Mouse (Mus musculus): ENCODE data around the gene Rbbp5. TPM values are rescaled to one million over a fixed set of nuclear protein-coding genes. Genes with fewer than 3 reads are reported as not detected.

Gene Rbbp5
- polyA plus RNA-seq (2015; fragmentation: Nextera tagmentation; extraction: Ambion mirVana): 23.2 and 30.2 TPM in 2 replicates

DNA sequence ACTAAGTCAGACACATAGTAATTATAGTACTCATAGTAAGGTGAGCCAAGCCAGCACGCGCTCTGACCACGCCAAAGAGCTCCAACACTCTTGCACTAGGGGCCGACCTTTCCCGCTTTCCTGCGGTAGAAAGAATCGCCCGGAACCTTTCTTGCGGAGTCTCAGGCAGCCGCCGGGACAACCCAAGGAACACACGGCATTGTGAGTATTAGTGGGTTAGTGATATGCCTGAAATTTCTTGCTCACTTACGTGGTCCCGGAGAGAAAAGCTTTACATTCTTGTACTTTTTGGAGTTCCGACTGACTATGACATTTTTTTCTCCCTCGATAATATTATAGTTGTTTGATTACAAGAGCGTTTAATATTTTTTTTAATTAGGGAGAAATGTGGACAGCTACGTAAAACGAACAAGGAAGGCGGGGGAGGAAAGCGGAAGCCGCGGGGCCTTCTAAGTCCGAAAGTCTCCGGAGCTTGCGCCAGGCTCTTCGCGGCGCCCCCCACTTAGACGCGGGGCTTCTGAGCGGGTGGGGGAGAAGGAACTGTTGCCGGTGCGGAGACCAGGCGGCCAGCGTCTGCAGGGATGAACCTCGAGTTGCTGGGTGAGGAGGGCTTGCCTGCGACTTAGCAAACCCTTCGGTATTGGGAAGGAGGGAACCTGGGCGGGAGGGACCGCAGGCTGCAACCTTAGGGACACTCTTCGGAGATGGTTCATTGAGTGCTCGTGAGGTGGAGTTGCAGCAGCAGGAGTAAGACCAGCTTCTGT, at the start of gene Rbbp5:
Gene Rbbp5, plus strand, starts transcription at position 438 of the 764 bp plus-strand sequence.
- under 1% methylated on average over 43 of the region's 43 CpGs for WGBS (ENCODE audit: insufficient replicate concordance)
- H3K4me1 ChIP-seq (replicated peaks): peaks cover 39% of the 10 kb centered on the region
- DNase-seq: peak; percentile 76
- H3K4me2 ChIP-seq: peak within 1 kb of the TSS; percentile 82
- ATAC-seq (ENCODE audit: low read depth): peak; percentile 90
- no peaks in the 10 kb centered on the region for H3K9me3 ChIP-seq (replicated peaks)
- no peaks in the 10 kb centered on the region for H3K27me3 ChIP-seq
- no peaks in the 10 kb centered on the region for H3K36me3 ChIP-seq
- H3K9ac ChIP-seq: peak within 1 kb of the TSS; percentile 79
- H3K4me3 ChIP-seq (replicated peaks): peak within 1 kb of the TSS; percentile 71
- H3K27ac ChIP-seq: peak within 1 kb of the TSS; percentile 73

- H3K9ac ChIP-seq: no peak overlapping the region
- H3K9me3 ChIP-seq (replicated peaks): no peaks in the 10 kb centered on the region
- ATAC-seq (ENCODE audit: low read depth) (no peak), DNase-seq (no peak)
- H3K36me3 ChIP-seq: peaks cover 8% of the 10 kb centered on the region
- WGBS (ENCODE audit: insufficient replicate concordance): 82% methylated on average over 3 of the region's 3 CpGs
- H3K4me3 ChIP-seq (replicated peaks): no peak overlapping the region
- H3K27me3 ChIP-seq: no peaks in the 10 kb centered on the region
- no peak overlapping the region for H3K27ac ChIP-seq
- H3K4me1 ChIP-seq (replicated peaks): 0 out of 2 replicates have a peak, but pooled peaks cover 4% of the 10 kb centered on the region
- no peak overlapping the region for H3K4me2 ChIP-seq
Measured at GRCm38 (mm10) chr1:132430818-132431217, 46.3 kb upstream of the Rbbp5 start.

DNA sequence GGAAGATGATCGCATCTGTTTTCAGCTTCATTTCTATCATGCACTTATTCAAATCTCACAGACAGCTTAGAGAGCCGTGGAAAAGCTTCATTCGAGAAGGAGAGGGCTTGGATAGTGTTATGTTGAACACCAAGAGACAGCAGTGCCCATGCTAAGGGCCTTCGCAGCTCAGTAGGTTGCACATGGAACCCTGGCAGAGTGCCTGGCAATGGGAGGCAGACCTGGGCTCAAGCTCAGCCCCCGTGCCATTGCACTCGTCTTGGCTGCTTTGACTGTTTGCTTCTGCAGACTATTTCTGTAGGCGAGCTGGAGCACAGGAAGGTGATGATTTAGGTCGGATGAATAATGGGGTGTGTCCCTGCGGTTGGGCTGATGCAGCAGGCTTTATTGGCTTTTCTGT, 45.4 kb upstream of the Rbbp5 start:
- DNase-seq: no peak

DNA sequence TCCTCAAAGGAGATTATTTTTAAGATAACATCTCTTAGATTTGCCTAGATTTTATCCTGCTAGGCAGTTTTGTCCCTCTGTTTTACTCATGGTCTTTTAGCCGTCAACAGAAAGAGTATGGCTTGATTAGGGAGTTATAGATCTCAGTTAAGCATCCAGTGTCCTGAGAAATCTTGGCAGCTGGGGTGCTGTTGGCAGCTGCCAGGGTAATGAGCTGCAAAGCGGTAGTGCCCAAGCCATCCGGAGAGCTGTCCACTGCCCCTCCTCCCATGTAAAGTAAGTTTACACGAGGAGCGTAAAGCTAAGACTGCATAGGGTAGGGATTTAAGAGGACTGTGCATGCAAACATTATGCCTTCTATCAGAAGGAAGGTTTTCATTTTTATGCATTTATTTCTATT, 43.8 kb upstream of the Rbbp5 start:
- H3K9ac ChIP-seq: no peak overlapping the region
- H3K4me2 ChIP-seq: no peak overlapping the region
- 84% methylated on average over 5 of the region's 5 CpGs for whole genome bisulfite sequencing (ENCODE audit: insufficient replicate concordance)
- no peak for DNase-seq
- ATAC-seq (ENCODE audit: low read depth): no peak
- no peaks in the 10 kb centered on the region for H3K9me3 ChIP-seq (replicated peaks)
- H3K4me3 ChIP-seq (replicated peaks): no peak overlapping the region
- H3K27me3 ChIP-seq: no peaks in the 10 kb centered on the region
- H3K4me1 ChIP-seq (replicated peaks): 0 out of 2 replicates have a peak, but pooled peaks cover 4% of the 10 kb centered on the region
- H3K27ac ChIP-seq: no peak overlapping the region
- H3K36me3 ChIP-seq: peaks cover 9% of the 10 kb centered on the region

More for the DNA sequence above, 45.4 kb upstream of the Rbbp5 start:
- Histone ChIP-seq H3K27ac (no peak overlapping the region), H3K27me3 (no peaks in the 10 kb centered on the region), H3K4me2 (no peak overlapping the region), H3K9me3 (replicated peaks) (no peaks in the 10 kb centered on the region), H3K4me1 (replicated peaks) (0 out of 2 replicates have a peak, but pooled peaks cover 4% of the 10 kb centered on the region), H3K9ac (no peak overlapping the region), H3K4me3 (replicated peaks) (no peak overlapping the region), H3K36me3 (peaks cover 9% of the 10 kb centered on the region)
- no peak for ATAC-seq (ENCODE audit: low read depth)
- 71% methylated on average over 9 of the region's 9 CpGs for WGBS (ENCODE audit: insufficient replicate concordance)

- peaks cover 9% of the 10 kb centered on the region for H3K36me3 ChIP-seq
- DNase-seq: no peak
- no peak overlapping the region for H3K9ac ChIP-seq
- no peak overlapping the region for H3K4me3 ChIP-seq (replicated peaks)
- H3K4me2 ChIP-seq: no peak overlapping the region
- H3K27me3 ChIP-seq: no peaks in the 10 kb centered on the region
- no peak for ATAC-seq (ENCODE audit: low read depth)
- no peak overlapping the region for H3K27ac ChIP-seq
- no peaks in the 10 kb centered on the region for H3K9me3 ChIP-seq (replicated peaks)
- WGBS (ENCODE audit: insufficient replicate concordance): 91% methylated on average over 12 of the region's 12 CpGs
- 0 out of 2 replicates have a peak, but pooled peaks cover 4% of the 10 kb centered on the region for H3K4me1 ChIP-seq (replicated peaks)
Measured at GRCm38 (mm10) chr1:132434032-132434431, 43.1 kb upstream of the Rbbp5 start.

- no peak overlapping the region for H3K27ac ChIP-seq
- DNase-seq: no peak
- H3K9me3 ChIP-seq (replicated peaks): no peaks in the 10 kb centered on the region
- 0 out of 2 replicates have a peak, but pooled peaks cover 4% of the 10 kb centered on the region for H3K4me1 ChIP-seq (replicated peaks)
- ATAC-seq (ENCODE audit: low read depth): no peak
- WGBS (ENCODE audit: insufficient replicate concordance): 65% methylated on average over 4 of the region's 4 CpGs
- H3K27me3 ChIP-seq: no peaks in the 10 kb centered on the region
- H3K4me2 ChIP-seq: no peak overlapping the region
- H3K4me3 ChIP-seq (replicated peaks): no peak overlapping the region
- no peak overlapping the region for H3K9ac ChIP-seq
- peaks cover 27% of the 10 kb centered on the region for H3K36me3 ChIP-seq
Measured at GRCm38 (mm10) chr1:132436320-132436958, 40.7 kb upstream of the Rbbp5 start.

DNA sequence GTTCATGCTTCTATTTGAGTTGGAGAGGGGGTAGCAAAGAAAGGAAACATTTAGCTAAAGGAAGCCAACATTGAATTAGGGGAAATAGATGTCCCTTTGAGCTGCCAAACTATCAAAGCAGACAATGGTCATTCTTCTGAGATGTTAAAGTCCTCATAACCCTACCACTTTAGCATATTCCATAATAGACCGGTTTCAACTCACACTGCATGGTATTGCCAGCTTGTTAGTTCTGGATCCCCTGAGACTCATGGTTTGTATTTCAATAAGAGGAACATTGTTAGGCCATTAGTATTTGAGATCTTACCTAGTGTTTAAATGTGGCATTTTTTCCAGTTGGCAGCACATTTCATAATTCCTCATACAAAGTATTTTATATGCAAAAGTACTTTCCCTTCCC, 40.2 kb upstream of the Rbbp5 start:
- 63% methylated on average over 1 of the region's 1 CpGs for WGBS (ENCODE audit: insufficient replicate concordance)
- Histone ChIP-seq H3K27ac (no peak overlapping the region), H3K9me3 (replicated peaks) (no peaks in the 10 kb centered on the region), H3K9ac (no peak overlapping the region), H3K4me1 (replicated peaks) (no peaks in the 10 kb centered on the region), H3K4me2 (no peak overlapping the region), H3K27me3 (no peaks in the 10 kb centered on the region), H3K4me3 (replicated peaks) (no peak overlapping the region), H3K36me3 (peaks cover 32% of the 10 kb centered on the region)
- DNase-seq (no peak), ATAC-seq (ENCODE audit: low read depth) (no peak)

DNA sequence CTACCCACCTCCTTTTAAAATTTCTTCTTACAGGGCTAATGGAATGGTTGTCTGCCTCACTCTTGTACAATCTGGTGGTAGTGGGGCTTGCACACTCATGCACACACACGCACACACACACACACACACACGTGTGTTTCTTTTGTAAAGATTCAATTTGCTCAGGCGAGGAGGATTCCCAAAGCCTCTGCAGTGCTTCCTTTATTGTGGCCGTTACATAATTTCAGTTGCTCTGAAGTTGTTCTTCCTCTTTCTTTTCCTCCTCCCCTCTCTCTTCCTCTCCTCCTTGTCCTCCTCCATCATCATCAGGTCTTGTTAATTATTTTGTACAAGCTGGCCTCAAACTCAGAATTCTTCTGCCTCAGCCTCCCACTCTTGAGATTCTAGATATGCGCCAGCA, 39.8 kb upstream of the Rbbp5 start:
- Histone ChIP-seq H3K27ac (no peak overlapping the region), H3K4me3 (replicated peaks) (no peak overlapping the region), H3K9me3 (replicated peaks) (no peaks in the 10 kb centered on the region), H3K4me1 (replicated peaks) (no peaks in the 10 kb centered on the region), H3K36me3 (peaks cover 36% of the 10 kb centered on the region), H3K27me3 (no peaks in the 10 kb centered on the region), H3K4me2 (no peak overlapping the region), H3K9ac (no peak overlapping the region)
- DNase-seq: no peak
- 49% methylated on average over 5 of the region's 5 CpGs for WGBS (ENCODE audit: insufficient replicate concordance)
- ATAC-seq (ENCODE audit: low read depth): no peak

DNA sequence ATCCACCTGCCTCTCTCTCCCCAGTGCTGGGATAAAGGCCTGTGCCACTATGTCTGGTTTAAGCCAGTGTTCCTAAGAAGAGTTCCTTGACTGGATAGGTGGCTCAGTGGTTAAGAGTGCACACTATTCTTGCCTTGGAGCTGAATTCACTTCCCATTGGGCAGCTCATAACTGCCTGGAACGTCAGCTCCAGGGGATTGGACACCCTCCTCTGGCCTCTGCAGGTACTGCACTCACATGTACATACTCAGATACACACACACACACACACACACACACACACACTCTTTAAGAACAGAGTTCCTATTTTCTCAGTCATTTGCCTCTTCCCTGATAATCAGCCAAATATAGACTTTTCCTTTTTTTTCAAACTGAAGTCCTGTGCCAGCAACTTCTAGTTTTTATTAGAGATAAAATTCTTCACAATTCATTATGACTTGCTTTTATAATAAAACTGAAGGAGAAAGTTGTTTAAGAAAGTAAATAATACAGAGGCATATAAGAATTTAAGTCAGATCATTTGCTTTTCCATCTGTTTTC, 36.2 kb upstream of the Rbbp5 start:
- Histone ChIP-seq H3K9ac (no peak overlapping the region), H3K36me3 (peaks cover 27% of the 10 kb centered on the region), H3K4me2 (no peak overlapping the region), H3K27me3 (no peaks in the 10 kb centered on the region), H3K9me3 (replicated peaks) (no peaks in the 10 kb centered on the region), H3K27ac (no peak overlapping the region), H3K4me1 (replicated peaks) (0 out of 2 replicates have a peak, but pooled peaks cover under 1% of the 10 kb centered on the region), H3K4me3 (replicated peaks) (no peak overlapping the region)
- no peak for DNase-seq
- WGBS (ENCODE audit: insufficient replicate concordance): 64% methylated on average over 1 of the region's 1 CpGs
- ATAC-seq (ENCODE audit: low read depth): no peak

DNA sequence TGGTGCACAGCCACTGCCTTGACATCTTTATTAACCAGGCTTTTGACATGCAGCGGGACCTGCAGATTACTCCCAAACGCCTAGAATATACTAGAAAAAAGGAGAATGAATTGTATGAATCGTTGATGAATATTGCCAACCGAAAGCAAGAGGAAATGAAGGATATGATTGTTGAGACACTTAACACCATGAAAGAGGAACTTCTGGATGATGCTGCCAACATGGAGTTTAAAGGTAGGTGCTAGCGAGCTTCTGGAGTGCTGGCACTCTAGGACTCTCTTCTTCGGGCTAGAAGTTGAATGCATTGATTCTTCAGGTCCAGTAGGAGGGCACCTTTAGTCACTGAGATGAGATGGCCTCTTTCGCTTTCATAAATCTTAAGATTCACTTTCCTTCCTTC, 27.4 kb upstream of the Rbbp5 start:
- Histone ChIP-seq H3K27ac (no peak overlapping the region), H3K4me2 (no peak overlapping the region), H3K9ac (no peak overlapping the region), H3K27me3 (no peaks in the 10 kb centered on the region), H3K4me3 (replicated peaks) (no peak overlapping the region), H3K9me3 (replicated peaks) (no peaks in the 10 kb centered on the region), H3K36me3 (peaks cover 34% of the 10 kb centered on the region), H3K4me1 (replicated peaks) (0 out of 2 replicates have a peak, but pooled peaks cover 11% of the 10 kb centered on the region)
- DNase-seq (no peak), ATAC-seq (ENCODE audit: low read depth) (no peak)
- WGBS (ENCODE audit: insufficient replicate concordance): 77% methylated on average over 7 of the region's 7 CpGs

DNA sequence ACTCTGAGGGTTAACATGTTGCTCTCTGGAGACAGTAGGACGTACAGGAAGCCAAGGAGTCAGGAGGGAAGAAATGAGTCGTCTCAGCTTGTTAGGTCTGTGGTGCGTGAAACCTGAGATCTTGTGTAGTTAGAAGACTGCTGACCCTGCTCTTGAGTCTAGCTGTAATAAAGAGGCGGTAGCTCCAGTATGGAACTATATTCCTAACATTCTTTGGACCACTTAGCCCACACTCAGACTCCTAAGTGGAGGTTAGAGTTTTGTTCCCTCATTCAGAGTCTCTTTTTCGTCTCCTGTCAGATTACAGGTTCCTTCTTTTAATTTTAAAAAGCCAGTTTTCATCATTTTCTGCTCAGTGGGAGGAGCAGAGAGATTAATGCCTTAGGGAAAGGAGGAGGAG, 12.5 kb upstream of the Rbbp5 start:
- DNase-seq: no peak
- WGBS (ENCODE audit: insufficient replicate concordance): 76% methylated on average over 5 of the region's 5 CpGs

More for the DNA sequence above, 12.5 kb upstream of the Rbbp5 start:
- no peak overlapping the region for H3K9ac ChIP-seq
- no peak overlapping the region for H3K27ac ChIP-seq
- ATAC-seq (ENCODE audit: low read depth): no peak
- H3K4me3 ChIP-seq (replicated peaks): no peak overlapping the region
- H3K4me1 ChIP-seq (replicated peaks): no peaks in the 10 kb centered on the region
- no peaks in the 10 kb centered on the region for H3K27me3 ChIP-seq
- no peaks in the 10 kb centered on the region for H3K9me3 ChIP-seq (replicated peaks)
- no peak overlapping the region for H3K4me2 ChIP-seq
- peaks cover 30% of the 10 kb centered on the region for H3K36me3 ChIP-seq

Measured in liver, embryonic 13.5 days (tissue).